Mouse (Mus musculus): Measurements from ENCODE around the gene Dnhd1.

DNA sequence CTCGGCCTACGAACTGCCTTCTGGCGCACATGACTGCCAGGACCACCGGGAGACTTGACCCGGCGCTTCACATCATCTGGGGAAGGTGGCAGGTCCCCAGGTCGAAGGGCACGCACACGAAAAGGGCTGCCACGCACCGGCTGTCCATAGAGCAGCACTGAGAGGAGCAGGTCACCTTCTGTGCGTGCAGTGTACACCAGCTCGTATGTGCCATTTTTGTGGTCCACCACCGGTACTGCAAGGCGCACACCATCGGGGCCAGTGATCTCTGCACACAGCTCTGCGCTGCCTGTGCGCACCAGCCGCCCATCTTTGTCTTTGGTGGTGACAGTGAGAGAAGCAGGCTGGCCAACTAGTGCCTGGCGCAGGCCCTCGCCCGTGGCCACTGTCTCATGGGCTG, 32.8 kb upstream of the Dnhd1 start:
- TF ChIP-seq CTCF (IDR thresholded peaks at IDR 0.05; ENCODE audit: borderline replicate concordance, control insufficient read depth, extremely low read depth, insufficient read depth, low read length, poor library complexity) = no peak
- TF ChIP-seq POLR2A (IDR thresholded peaks at IDR 0.05; ENCODE audit: control insufficient read depth, extremely low read depth, insufficient read depth, low read length, poor library complexity) = no peak

Data from thymus, adult 2 months (tissue).